Mouse (Mus musculus) adrenal gland, postnatal 10 days (tissue): ENCODE results near the gene Ror1. TPM values are rescaled to one million over a fixed set of nuclear protein-coding genes. Genes with fewer than 3 reads are reported as not detected.

Experiments used
- DNase-seq: peaks from one replicate; pipeline ENCODE4 v3.0.0; 2021; ENCODE audit warnings: mixed read lengths
- total RNA-seq, 2 experiments: library from RNA; stranded (reverse); gene quantifications; 2 replicates each; pipeline ENCODE4 v1.2.3; 2021

The Ror1 gene
- total RNA-seq, 2 experiments from 2014 or later, result 5.5 to 6.2 TPM

DNA sequence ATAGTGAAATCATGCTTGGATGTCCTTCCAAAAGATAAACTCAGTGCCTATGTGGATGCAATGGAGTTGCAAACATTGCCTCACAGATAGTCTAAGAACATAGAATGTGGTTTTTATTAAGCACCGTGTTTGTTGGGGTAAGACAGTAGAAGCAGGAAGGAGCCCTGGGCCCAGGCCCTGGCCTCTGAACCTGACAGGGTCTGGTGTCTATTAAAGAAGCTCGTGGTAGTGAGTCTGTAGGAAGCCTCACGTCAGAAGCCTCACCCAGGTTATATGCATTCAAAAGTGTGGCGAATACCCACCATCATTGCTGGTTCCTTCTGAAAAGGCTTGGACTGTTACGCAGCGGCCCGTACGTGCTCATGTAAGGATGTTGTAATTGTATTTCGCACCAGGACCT, 157.8 kb downstream of the Ror1 start:
- DNase-seq, result no peak

DNA sequence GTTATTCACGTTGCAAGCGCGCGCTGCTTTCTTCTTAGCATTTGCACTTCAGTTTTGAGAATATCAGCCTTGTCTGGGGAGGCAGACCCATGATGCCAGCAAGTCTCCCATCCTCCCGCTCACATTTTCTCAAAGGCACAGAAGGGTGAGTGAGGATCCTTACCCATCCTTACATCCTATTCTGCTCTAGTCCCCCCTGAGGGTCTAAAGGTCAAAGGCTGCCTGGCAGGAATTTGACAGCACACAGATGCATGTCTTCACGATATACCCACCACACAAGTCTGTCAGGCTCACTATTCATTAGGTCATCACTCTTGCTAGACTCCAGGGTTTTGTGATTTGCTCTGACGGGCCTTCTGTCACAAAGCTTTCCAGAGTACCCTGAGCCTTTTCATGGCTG, 158.2 kb downstream of the Ror1 start:
- no peak for DNase-seq

DNA sequence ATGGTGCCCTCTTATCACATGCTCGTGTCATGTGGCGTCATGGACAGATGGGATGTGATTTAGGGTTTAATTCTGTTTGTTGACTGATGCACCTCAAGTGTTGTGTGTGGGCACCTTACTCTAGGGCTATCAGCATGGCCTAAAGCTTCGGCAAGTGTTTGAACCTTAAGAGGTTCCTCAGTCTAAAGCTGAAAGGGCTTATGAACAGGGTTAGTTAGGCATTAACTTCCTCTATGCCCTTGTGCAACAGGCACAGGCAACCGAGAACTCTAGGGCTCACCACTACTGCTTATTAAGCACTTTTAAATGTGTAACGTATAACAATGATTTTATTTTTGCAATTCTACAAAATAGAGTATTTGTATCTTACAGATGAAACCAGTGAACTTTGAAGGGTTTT, 162.9 kb downstream of the Ror1 start:
- DNase-seq, result no peak

DNA sequence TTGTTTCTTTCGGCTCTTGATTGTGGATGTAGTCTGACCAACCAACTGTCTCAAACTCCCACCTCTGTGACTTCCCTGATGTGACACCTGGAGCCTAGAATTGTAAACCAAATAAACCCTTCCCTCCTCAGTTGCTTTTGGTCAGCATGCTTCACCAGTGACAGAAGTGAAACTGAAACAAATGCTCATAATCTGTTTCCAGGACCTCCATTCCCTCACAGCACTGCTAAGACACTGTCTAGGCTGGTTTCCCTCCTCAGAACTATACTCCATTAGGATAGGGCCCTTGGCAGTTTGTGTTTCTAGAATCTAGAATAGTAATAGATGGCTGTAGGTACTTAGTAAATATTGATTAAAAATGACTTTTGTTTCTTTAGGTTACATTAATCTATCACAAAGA, 168.3 kb downstream of the Ror1 start:
- DNase-seq, result no peak

DNA sequence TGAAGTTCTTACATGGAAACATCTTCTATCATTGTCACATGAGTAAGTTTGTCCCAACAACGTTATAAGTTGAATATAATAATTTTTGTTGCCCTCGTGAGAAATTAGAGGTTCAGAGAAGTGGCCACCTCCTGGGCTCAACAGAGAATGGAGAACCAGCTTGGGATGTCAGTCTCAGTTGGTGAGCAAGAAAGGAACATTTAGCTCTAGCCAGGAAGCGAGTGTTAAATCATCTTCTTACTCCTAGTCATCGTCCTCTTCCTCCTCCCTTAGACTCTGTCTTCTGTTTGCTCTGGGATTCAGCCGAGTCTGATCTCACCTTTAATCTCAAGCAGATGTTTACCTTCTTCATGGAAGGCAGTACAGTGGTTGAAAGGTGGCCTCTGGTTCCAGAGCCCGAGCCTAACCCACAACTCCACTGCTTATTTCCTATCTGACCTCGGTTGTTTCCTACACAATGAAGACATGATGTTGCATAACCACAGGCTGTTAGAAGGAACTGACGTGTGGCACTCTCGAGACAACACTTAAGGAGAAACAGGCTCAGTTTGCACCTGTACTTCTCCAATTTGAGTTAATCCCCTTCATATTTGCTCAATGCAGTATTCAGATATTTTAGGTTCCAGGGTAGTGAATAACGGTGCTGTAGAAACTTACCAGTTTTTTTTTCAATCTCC, 175.6 kb downstream of the Ror1 start:
- no peak for DNase-seq

DNA sequence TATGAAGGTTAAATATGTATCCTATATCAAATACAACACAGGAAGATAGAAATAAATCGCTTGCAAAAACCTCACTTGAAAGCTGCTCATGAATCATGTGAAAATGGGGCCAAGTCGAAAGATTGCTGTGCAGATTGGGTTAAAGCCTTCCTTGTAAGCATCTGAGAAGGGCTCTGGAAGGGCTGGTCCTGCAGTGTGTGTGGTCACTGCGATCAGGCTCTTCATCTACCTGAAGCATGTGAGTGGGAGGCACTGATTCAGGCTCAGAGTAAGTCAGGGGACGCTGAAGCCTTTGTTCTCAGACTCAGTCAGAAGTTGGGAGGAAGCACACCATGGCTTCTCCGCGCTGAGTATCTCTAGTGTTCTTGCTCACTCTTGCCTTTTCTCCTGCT, 176.1 kb downstream of the Ror1 start:
- DNase-seq, result no peak

GRCm38 (mm10) chr4:100273356-100273755, 177.8 kb downstream of the Ror1 start:
- no peak for DNase-seq

- DNase-seq, result no peak
These were observed 178.4 kb downstream of the Ror1 start for GRCm38 (mm10) chr4:100273807-100274480.

GRCm38 (mm10) chr4:100276482-100276881, 180.9 kb downstream of the Ror1 start:
- DNase-seq, result no peak

DNA sequence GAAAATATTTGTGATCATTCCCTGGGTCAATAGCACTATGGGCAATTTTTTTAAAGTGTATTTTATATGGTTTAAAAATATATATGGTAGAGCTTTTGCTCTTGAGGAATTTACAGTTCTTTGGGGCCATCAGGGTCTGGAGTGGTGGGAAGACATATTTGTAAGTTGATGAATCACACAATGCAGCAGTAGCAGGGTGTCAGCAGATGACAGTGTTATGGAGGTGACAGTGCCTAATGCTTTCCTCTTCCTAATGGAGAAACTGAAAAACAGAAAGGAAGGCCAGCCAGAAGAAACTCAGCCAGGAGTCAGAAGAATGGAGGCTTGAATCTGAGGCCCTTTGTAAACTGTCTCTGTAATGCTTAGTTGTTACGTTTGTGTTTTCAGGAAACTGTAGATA, 181.4 kb downstream of the Ror1 start:
- no peak for DNase-seq

- no peak for DNase-seq
These were observed 187.7 kb downstream of the Ror1 start for GRCm38 (mm10) chr4:100283171-100283880.

DNA sequence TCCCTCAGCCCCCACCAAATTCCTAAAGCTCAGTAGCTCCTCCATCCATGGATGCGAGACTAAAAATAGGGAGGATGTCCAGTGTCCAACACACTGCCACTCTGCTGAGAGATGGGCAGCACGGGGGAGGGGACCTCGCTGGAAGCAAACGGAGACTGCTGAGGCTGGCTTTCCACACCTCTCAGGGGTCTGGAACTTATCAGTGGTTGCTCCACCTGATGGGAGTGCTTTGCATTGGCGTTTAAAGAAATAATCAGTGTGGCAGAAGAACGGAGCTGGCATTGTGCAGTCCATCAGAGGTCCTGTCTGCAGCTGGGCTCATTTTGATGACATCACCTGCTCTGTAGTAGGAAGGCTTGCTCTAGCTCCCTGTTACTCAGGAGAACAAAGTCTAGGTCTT, 188.9 kb downstream of the Ror1 start:
- no peak for DNase-seq

- no peak for DNase-seq
These were observed 190.5 kb downstream of the Ror1 start for GRCm38 (mm10) chr4:100286111-100286541.

- no peak for DNase-seq
These were observed 191.2 kb downstream of the Ror1 start for GRCm38 (mm10) chr4:100286800-100287199.

DNA sequence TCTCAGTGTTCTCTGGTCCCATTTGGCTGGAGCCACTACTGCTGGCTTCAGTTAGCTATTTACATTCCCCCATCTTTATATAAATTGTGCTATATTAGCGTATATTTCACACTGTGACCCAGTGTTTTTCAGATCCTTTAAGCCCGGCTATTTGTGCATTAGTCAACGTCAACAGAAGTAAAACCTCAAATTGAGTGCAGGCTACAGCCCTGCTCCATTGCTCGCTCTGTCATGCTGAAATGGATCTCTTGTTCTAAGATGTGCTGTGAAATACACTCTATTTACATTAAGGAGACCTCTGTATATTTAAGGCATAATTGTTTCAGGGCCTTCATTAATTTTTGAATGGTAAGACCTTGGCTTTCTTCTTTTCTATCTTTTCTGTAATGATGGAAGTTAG, 192.2 kb downstream of the Ror1 start:
- DNase-seq, result no peak

- DNase-seq, result no peak
These were observed 195.5 kb downstream of the Ror1 start for GRCm38 (mm10) chr4:100291015-100291651.

- DNase-seq, result no peak
These were observed 202.1 kb downstream of the Ror1 start for GRCm38 (mm10) chr4:100297678-100298077.

- no peak for DNase-seq
These were observed 203.0 kb downstream of the Ror1 start for GRCm38 (mm10) chr4:100298566-100298965.

DNA sequence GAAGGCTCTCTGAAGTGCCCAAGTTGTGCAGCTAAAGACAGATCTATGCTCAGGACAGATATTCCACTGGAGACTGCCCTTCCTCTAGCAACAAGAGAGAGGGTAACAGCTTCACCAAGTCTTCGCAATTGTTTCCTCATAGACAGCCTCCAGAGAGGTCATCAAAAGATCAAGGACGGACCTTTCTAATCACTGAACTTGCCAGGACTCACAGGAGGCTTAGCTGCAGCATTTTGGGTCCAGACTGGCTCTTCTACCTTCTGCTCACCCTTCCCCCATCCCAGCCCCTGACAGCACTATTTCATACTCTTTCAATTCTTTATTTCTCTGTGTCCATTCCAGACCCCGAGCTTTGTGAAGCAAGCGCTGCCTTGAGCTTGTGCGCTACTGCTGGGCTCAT, 204.6 kb downstream of the Ror1 start:
- no peak for DNase-seq

GRCm38 (mm10) chr4:100301423-100301822, 205.8 kb downstream of the Ror1 start:
- DNase-seq, result no peak

- DNase-seq, result no peak
These were observed 211.8 kb downstream of the Ror1 start for GRCm38 (mm10) chr4:100307365-100307764.

- peak; percentile 47 for DNase-seq
These were observed 216.4 kb downstream of the Ror1 start for GRCm38 (mm10) chr4:100311775-100312537.
